Mouse (Mus musculus) kidney, adult 2 months (tissue): Measurements from ENCODE around the gene 1700001C19Rik.

ENCODE experiments used
- CTCF ChIP-seq: fragments of 200-500 bp; conservative IDR thresholded peaks from 2 replicates; pipeline ENCODE4 v1.5.1; 2011; ENCODE audit warnings: low read depth, mild to moderate bottlenecking, control low read depth, low read length, moderate library complexity, mixed read lengths; ENCODE audit not compliant: insufficient read depth, insufficient read length
- POLR2A ChIP-seq: fragments of 200-500 bp; IDR thresholded peaks from one replicate; pipeline ENCODE4 v1.6.1; 2011; ENCODE audit warnings: low read depth, low read length, control low read depth

DNA sequence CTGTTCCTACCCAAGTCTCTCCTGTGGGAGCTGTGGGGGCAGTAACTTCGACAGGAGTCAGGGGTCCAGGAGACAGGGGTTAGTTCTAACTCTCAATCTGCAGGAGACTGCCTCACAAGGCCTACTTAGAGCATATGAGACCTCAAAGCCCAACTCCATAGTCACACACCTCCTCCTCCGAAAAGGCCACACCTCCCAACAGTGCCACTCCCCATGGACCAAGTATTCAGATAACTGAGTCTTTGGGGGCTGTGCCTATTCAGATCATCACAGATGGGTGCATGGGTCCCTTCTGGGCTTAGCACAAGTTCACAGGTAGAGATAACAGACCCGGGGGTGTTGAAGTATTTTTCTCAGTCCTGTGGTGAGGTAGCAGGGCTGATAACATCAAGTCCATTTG is 24.5 kb upstream of the 1700001C19Rik start:
- TF ChIP-seq CTCF (no peak), POLR2A (no peak)
